Mouse (Mus musculus): ENCODE results near the gene Gtf2i.

Gene Gtf2i

GRCm38 (mm10) chr5:134241831-134242230, 72.7 kb downstream of the Gtf2i start:
- DNase-seq (ENCODE audit: low spot score): no peak

- no peak for DNase-seq (ENCODE audit: low spot score)
Measured at GRCm38 (mm10) chr5:134237936-134238760, 76.4 kb downstream of the Gtf2i start.

- no peak for DNase-seq (ENCODE audit: low spot score)
Measured at GRCm38 (mm10) chr5:134237508-134237907, 77.1 kb downstream of the Gtf2i start.

GRCm38 (mm10) chr5:134236796-134237195, 77.8 kb downstream of the Gtf2i start:
- peak; percentile 60 for DNase-seq (ENCODE audit: low spot score)

- DNase-seq (ENCODE audit: low spot score): no peak
Measured at GRCm38 (mm10) chr5:134236241-134236640, 78.3 kb downstream of the Gtf2i start.

GRCm38 (mm10) chr5:134235111-134235510, 79.4 kb downstream of the Gtf2i start:
- DNase-seq (ENCODE audit: low spot score): no peak

- no peak for DNase-seq (ENCODE audit: low spot score)
Measured at GRCm38 (mm10) chr5:134234205-134234604, 80.4 kb downstream of the Gtf2i start.

- no peak for DNase-seq (ENCODE audit: low spot score)
Measured at GRCm38 (mm10) chr5:134233244-134233651, 81.3 kb downstream of the Gtf2i start.

GRCm38 (mm10) chr5:134232568-134232967, 82.0 kb downstream of the Gtf2i start:
- DNase-seq (ENCODE audit: low spot score): peak; percentile 36

GRCm38 (mm10) chr5:134232111-134232510, 82.4 kb downstream of the Gtf2i start:
- DNase-seq (ENCODE audit: low spot score): peak; percentile 35

GRCm38 (mm10) chr5:134231376-134231775, 83.2 kb downstream of the Gtf2i start:
- DNase-seq (ENCODE audit: low spot score): no peak

GRCm38 (mm10) chr5:134229391-134229790, 85.2 kb downstream of the Gtf2i start, which contains the start of gene Ncf1:
Gene Ncf1 (minus strand): TSS chr5:134229625.
- peak; percentile 21 for DNase-seq (ENCODE audit: low spot score)

GRCm38 (mm10) chr5:134228249-134228638, 86.3 kb downstream of the Gtf2i start:
- no peak for DNase-seq (ENCODE audit: low spot score)

GRCm38 (mm10) chr5:134227574-134228248, 86.8 kb downstream of the Gtf2i start:
- peak; percentile 31 for DNase-seq (ENCODE audit: low spot score)

GRCm38 (mm10) chr5:134226946-134227345, 87.6 kb downstream of the Gtf2i start:
- no peak for DNase-seq (ENCODE audit: low spot score)

- no peak for DNase-seq (ENCODE audit: low spot score)
Measured at GRCm38 (mm10) chr5:134225110-134225901, 89.3 kb downstream of the Gtf2i start.

- no peak for DNase-seq (ENCODE audit: low spot score)
Measured at GRCm38 (mm10) chr5:134221708-134222150, 92.8 kb downstream of the Gtf2i start.

- no peak for DNase-seq (ENCODE audit: low spot score)
Measured at GRCm38 (mm10) chr5:134221278-134221677, 93.3 kb downstream of the Gtf2i start.

GRCm38 (mm10) chr5:134217900-134218299, 96.7 kb downstream of the Gtf2i start:
- DNase-seq (ENCODE audit: low spot score): no peak

- no peak for DNase-seq (ENCODE audit: low spot score)
Measured at GRCm38 (mm10) chr5:134214021-134214806, 100.3 kb downstream of the Gtf2i start.

GRCm38 (mm10) chr5:134209931-134210554, 104.5 kb downstream of the Gtf2i start:
- DNase-seq (ENCODE audit: low spot score): no peak

Data from spleen, adult 12 weeks (tissue).